ENCODE assay signal across 20 mouse cellular contexts in the genomic region with DNA sequence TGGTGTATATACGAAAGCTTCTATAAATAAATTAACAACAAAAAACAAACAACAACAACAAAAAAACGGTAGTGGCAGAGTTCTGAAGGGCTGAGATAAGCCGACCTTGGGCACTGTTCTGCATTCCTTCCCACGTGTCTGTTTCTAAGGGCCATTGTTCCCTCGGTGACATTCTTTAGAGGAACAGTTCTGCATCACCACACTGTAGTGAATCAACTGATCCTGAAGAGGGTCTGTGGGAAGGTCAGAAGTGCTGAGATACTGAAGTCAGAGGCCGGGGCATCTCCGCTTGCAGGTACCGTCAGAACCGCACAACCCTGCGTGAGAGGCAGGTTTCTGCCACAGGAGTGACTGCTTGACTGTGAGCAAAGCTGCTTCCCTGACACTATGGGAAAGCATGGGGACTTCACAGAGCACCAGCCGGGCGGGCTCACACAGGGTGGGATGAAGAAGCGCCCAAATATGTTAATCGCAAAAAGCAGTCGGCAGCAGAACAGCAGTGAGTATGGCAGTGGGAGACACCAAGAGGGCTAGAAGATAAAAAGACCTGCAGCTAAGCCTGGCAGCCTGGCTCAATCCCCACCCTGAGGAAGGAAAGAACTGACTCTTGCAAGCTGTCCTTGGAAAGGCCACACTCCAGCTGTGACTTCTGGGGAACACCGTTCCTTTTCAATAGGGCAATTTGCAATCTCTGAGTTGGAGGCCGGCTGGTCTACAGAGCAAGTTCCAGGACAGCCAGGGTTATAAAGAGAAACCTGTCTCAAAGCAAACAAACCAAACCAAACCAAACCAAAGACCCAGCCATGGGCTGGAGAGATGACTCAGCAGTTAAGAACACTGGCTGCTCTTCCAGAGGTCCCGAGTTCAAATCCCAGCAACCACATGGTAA. TPM values are rescaled to one million over a fixed set of nuclear protein-coding genes. Genes with fewer than 3 reads are reported as not detected.
DNase-seq lines count a peak whose midpoint lies in the region; ATAC-seq and TF ChIP-seq lines count a peak whose summit lies in the region.
"Had no signal": no experiment of that assay in that cellular context is flagged by ENCODE, and none has a peak within 500 bp of the region (broad histone marks: within the 10 kb centered on the region; RNA-seq: fewer than 3 reads in every experiment).

No protein-coding gene starts in this region.

- H3K27ac ChIP-seq in forebrain, embryonic 10.5 days = 0 out of 2 replicates have a peak overlapping the region, but pooled peaks have one; percentile 12
- no peak overlapping the region for H3K27ac ChIP-seq in forebrain, embryonic 16.5 days (ENCODE audit: low read length)
- peak overlapping the region; percentile 56; the same call in 1 of the 2 replicates for H3K27ac ChIP-seq in hindbrain, embryonic 10.5 days
- no peak overlapping the region for H3K27ac ChIP-seq in hindbrain, embryonic 11.5 days (ENCODE audit: low read depth, low read length)
- H3K27ac ChIP-seq in testis, adult 2 months (ENCODE audit: control insufficient read depth, insufficient read depth, low read depth, low read length) = peak overlapping the region; percentile 85
- H3K27ac ChIP-seq in kidney, embryonic 16.5 days (ENCODE audit: low read length) = no peak overlapping the region
- H3K27ac ChIP-seq: heart, adult 2 months; hindbrain, embryonic 14.5 days; limb, embryonic 13.5 days; liver, embryonic 12.5 days had no signal

- no peak overlapping the region for H3K4me2 ChIP-seq in forebrain, embryonic 16.5 days (ENCODE audit: low read length)
- no peak overlapping the region for H3K4me2 ChIP-seq in hindbrain, embryonic 11.5 days (replicated peaks; ENCODE audit: low read depth, low read length)
- H3K4me2 ChIP-seq in kidney, embryonic 16.5 days (replicated peaks; ENCODE audit: low read depth, low read length) = no peak overlapping the region
- H3K4me2 ChIP-seq: hindbrain, embryonic 14.5 days; limb, embryonic 13.5 days; liver, embryonic 12.5 days; lung, embryonic 14.5 days had no signal

- H3K4me1 ChIP-seq in forebrain, embryonic 10.5 days = peaks cover 10% of the 10 kb centered on the region
- H3K4me1 ChIP-seq in forebrain, embryonic 16.5 days (replicated peaks; ENCODE audit: control insufficient read depth, insufficient read depth, low read length) = no peaks in the 10 kb centered on the region
- peaks cover 14% of the 10 kb centered on the region for H3K4me1 ChIP-seq in hindbrain, embryonic 10.5 days (replicated peaks)
- H3K4me1 ChIP-seq in hindbrain, embryonic 11.5 days (replicated peaks; ENCODE audit: control insufficient read depth, insufficient read depth, low read length) = no peaks in the 10 kb centered on the region
- H3K4me1 ChIP-seq in testis, adult 2 months (ENCODE audit: control insufficient read depth, insufficient read depth, low read length) = peaks cover 12% of the 10 kb centered on the region
- no peaks in the 10 kb centered on the region for H3K4me1 ChIP-seq in kidney, embryonic 16.5 days (ENCODE audit: insufficient read depth, low read length)
- H3K4me1 ChIP-seq: limb, embryonic 13.5 days had no signal

- H3K36me3 ChIP-seq in forebrain, embryonic 10.5 days (replicated peaks) = no peaks in the 10 kb centered on the region
- H3K36me3 ChIP-seq in forebrain, embryonic 16.5 days (ENCODE audit: control insufficient read depth, insufficient read depth) = no peaks in the 10 kb centered on the region
- H3K36me3 ChIP-seq in hindbrain, embryonic 10.5 days = no peaks in the 10 kb centered on the region
- H3K36me3 ChIP-seq in hindbrain, embryonic 11.5 days (ENCODE audit: control insufficient read depth, insufficient read depth, low read length) = no peaks in the 10 kb centered on the region
- no peaks in the 10 kb centered on the region for H3K36me3 ChIP-seq in testis, adult 2 months (ENCODE audit: control insufficient read depth, insufficient read depth, low read length)
- H3K36me3 ChIP-seq in kidney, embryonic 16.5 days (ENCODE audit: insufficient read depth, low read length) = no peaks in the 10 kb centered on the region
- H3K36me3 ChIP-seq: limb, embryonic 13.5 days; liver, embryonic 12.5 days had no signal

- WGBS in forebrain, embryonic 10.5 days = 57% methylated on average over 18 of the region's 18 CpGs
- 59% methylated on average over 18 of the region's 18 CpGs for WGBS in forebrain, embryonic 16.5 days
- WGBS in hindbrain, embryonic 10.5 days = 35% methylated on average over 18 of the region's 18 CpGs
- WGBS in hindbrain, embryonic 11.5 days = 42% methylated on average over 18 of the region's 18 CpGs
- WGBS in kidney, embryonic 16.5 days = 65% methylated on average over 18 of the region's 18 CpGs

- TF ChIP-seq POLR2A in testis, adult 2 months (IDR thresholded peaks at IDR 0.05; ENCODE audit: control insufficient read depth, low read depth, low read length) = no peak; the same call in 1 of the 2 replicates

- H3K27me3 ChIP-seq in forebrain, embryonic 10.5 days (ENCODE audit: poor library complexity, severe bottlenecking) = 0 out of 2 replicates have a peak, but pooled peaks cover 3% of the 10 kb centered on the region
- H3K27me3 ChIP-seq in forebrain, embryonic 16.5 days (replicated peaks; ENCODE audit: control insufficient read depth, insufficient read depth, low read length) = no peaks in the 10 kb centered on the region
- H3K27me3 ChIP-seq in hindbrain, embryonic 10.5 days (ENCODE audit: insufficient read depth, poor library complexity, severe bottlenecking) = no peaks in the 10 kb centered on the region
- no peaks in the 10 kb centered on the region for H3K27me3 ChIP-seq in hindbrain, embryonic 11.5 days (ENCODE audit: control insufficient read depth, insufficient read depth, low read length)
- H3K27me3 ChIP-seq in testis, adult 2 months (ENCODE audit: control insufficient read depth, insufficient read depth, low read length) = no peaks in the 10 kb centered on the region
- no peaks in the 10 kb centered on the region for H3K27me3 ChIP-seq in kidney, embryonic 16.5 days (ENCODE audit: insufficient read depth, low read length)
- H3K27me3 ChIP-seq: limb, embryonic 13.5 days; liver, embryonic 12.5 days had no signal

- H3K9ac ChIP-seq in forebrain, embryonic 16.5 days (replicated peaks; ENCODE audit: low read depth, low read length) = no peak overlapping the region
- no peak overlapping the region for H3K9ac ChIP-seq in hindbrain, embryonic 11.5 days (ENCODE audit: low read depth, low read length)
- no peak overlapping the region for H3K9ac ChIP-seq in kidney, embryonic 16.5 days (replicated peaks; ENCODE audit: low read length)
- H3K9ac ChIP-seq: hindbrain, embryonic 14.5 days; limb, embryonic 13.5 days; liver, embryonic 12.5 days; lung, embryonic 14.5 days had no signal

- TF ChIP-seq CTCF in testis, adult 2 months (IDR thresholded peaks at IDR 0.05; ENCODE audit: control insufficient read depth, insufficient read depth, insufficient replicate concordance, low read depth, low read length) = no peak

- peaks cover 6% of the 10 kb centered on the region; the same call in 1 of the 2 replicates for H3K9me3 ChIP-seq in forebrain, embryonic 10.5 days
- H3K9me3 ChIP-seq in forebrain, embryonic 16.5 days (ENCODE audit: control insufficient read depth, low read length) = peaks cover 4% of the 10 kb centered on the region; the same call in 1 of the 2 replicates
- 0 out of 2 replicates have a peak, but pooled peaks cover 4% of the 10 kb centered on the region for H3K9me3 ChIP-seq in hindbrain, embryonic 10.5 days
- H3K9me3 ChIP-seq in hindbrain, embryonic 11.5 days (ENCODE audit: control insufficient read depth, low read length) = no peaks in the 10 kb centered on the region
- no peaks in the 10 kb centered on the region for H3K9me3 ChIP-seq in kidney, embryonic 16.5 days (ENCODE audit: low read length)
- H3K9me3 ChIP-seq: limb, embryonic 13.5 days had no signal

- DNase-seq in forebrain, embryonic 10.5 days (ENCODE audit: extremely low spot score, low spot score) = no peak
- no peak for DNase-seq in hindbrain, embryonic 10.5 days (ENCODE audit: low spot score)
- DNase-seq in hindbrain, embryonic 11.5 days (ENCODE audit: low spot score) = no peak
- DNase-seq in testis, postnatal 10 days (ENCODE audit: low spot score) = no peak
- peak; percentile 41 for DNase-seq in testis, postnatal 14 days (ENCODE audit: low spot score)
- DNase-seq: adrenal gland, postnatal 10 days; cerebellum, adult 9-10 months; gastrocnemius, postnatal 14 days; heart, adult 2 months; heart, postnatal 10 days; layer of hippocampus, adult 9-11 months; lung, embryonic 14.5 days; lung, postnatal 4 days had no signal

- ATAC-seq in forebrain, embryonic 16.5 days = no peak
- ATAC-seq in hindbrain, embryonic 11.5 days (ENCODE audit: low FRiP score) = no peak
- ATAC-seq in kidney, embryonic 16.5 days (ENCODE audit: low FRiP score, low TSS enrichment) = no peak
- ATAC-seq: forebrain, embryonic 14.5 days; liver, embryonic 12.5 days had no signal

- no peak overlapping the region for H3K4me3 ChIP-seq in forebrain, embryonic 10.5 days
- H3K4me3 ChIP-seq in forebrain, embryonic 16.5 days (replicated peaks; ENCODE audit: low read length) = no peak overlapping the region
- no peak overlapping the region for H3K4me3 ChIP-seq in hindbrain, embryonic 10.5 days
- no peak overlapping the region for H3K4me3 ChIP-seq in hindbrain, embryonic 11.5 days (ENCODE audit: low read depth, low read length)
- peak overlapping the region; percentile 42 for H3K4me3 ChIP-seq in testis, adult 2 months (ENCODE audit: control insufficient read depth, low read depth, low read length)
- no peak overlapping the region for H3K4me3 ChIP-seq in kidney, embryonic 16.5 days (ENCODE audit: low read length)
- H3K4me3 ChIP-seq: heart, adult 2 months; limb, embryonic 13.5 days; liver, embryonic 12.5 days had no signal

RNA-seq across cellular contexts. Expression of a gene that starts 14.9 kb away (rescaled TPM):
- 3.4 and 4.3 TPM in 2 replicates for polyA plus RNA-seq in forebrain, embryonic 10.5 days (2016; fragmentation: Nextera tagmentation; extraction: Ambion mirVana)
- polyA plus RNA-seq in forebrain, embryonic 16.5 days (2015; fragmentation: Nextera tagmentation; extraction: Ambion mirVana) = 1.5 and 2.1 TPM in 2 replicates
- polyA plus RNA-seq in hindbrain, embryonic 10.5 days (2016; fragmentation: Nextera tagmentation; extraction: Ambion mirVana) = 1.8 and 3.4 TPM in 2 replicates
- polyA plus RNA-seq in hindbrain, embryonic 11.5 days (2014; fragmentation: Nextera tagmentation; extraction: Ambion mirVana) = 1.3 and 2.0 TPM in 2 replicates
- polyA plus RNA-seq in testis, adult 2 months (2012; rRNA removed) = 13.0 and 16.6 TPM in 2 replicates
- polyA plus RNA-seq in kidney, embryonic 16.5 days (2015; fragmentation: Nextera tagmentation; extraction: Ambion mirVana) = 14.6 and 17.1 TPM in 2 replicates

RNA-seq across cellular contexts. Expression of a gene that starts 16.5 kb away (rescaled TPM):
- 966 and 1,001 TPM in 2 replicates for polyA plus RNA-seq in forebrain, embryonic 10.5 days (2016; fragmentation: Nextera tagmentation; extraction: Ambion mirVana)
- 1,113 and 1,180 TPM in 2 replicates for polyA plus RNA-seq in forebrain, embryonic 16.5 days (2015; fragmentation: Nextera tagmentation; extraction: Ambion mirVana)
- polyA plus RNA-seq in hindbrain, embryonic 10.5 days (2016; fragmentation: Nextera tagmentation; extraction: Ambion mirVana) = 928 and 949 TPM in 2 replicates
- 867 and 895 TPM in 2 replicates for polyA plus RNA-seq in hindbrain, embryonic 11.5 days (2014; fragmentation: Nextera tagmentation; extraction: Ambion mirVana)
- polyA plus RNA-seq in testis, adult 2 months (2012; rRNA removed) = 3,275 and 4,574 TPM in 2 replicates
- 841 and 885 TPM in 2 replicates for polyA plus RNA-seq in kidney, embryonic 16.5 days (2015; fragmentation: Nextera tagmentation; extraction: Ambion mirVana)

RNA-seq across cellular contexts. Expression of a gene that starts 53.2 kb away (rescaled TPM):
- polyA plus RNA-seq in forebrain, embryonic 10.5 days (2016; fragmentation: Nextera tagmentation; extraction: Ambion mirVana) = 45.4 and 46.7 TPM in 2 replicates
- 216 and 227 TPM in 2 replicates for polyA plus RNA-seq in forebrain, embryonic 16.5 days (2015; fragmentation: Nextera tagmentation; extraction: Ambion mirVana)
- polyA plus RNA-seq in hindbrain, embryonic 10.5 days (2016; fragmentation: Nextera tagmentation; extraction: Ambion mirVana) = 56.9 and 86.8 TPM in 2 replicates
- polyA plus RNA-seq in hindbrain, embryonic 11.5 days (2014; fragmentation: Nextera tagmentation; extraction: Ambion mirVana) = 88.9 and 98.0 TPM in 2 replicates
- 48.8 and 56.3 TPM in 2 replicates for polyA plus RNA-seq in testis, adult 2 months (2012; rRNA removed)
- 45.7 and 69.7 TPM in 2 replicates for polyA plus RNA-seq in kidney, embryonic 16.5 days (2015; fragmentation: Nextera tagmentation; extraction: Ambion mirVana)

Comparison
In these comparisons a context has a peak if more than half of its experiments do, and no peak if none do; other contexts are left out.
1. H3K27ac ChIP-seq: peak in forebrain, embryonic 10.5 days (single experiment), hindbrain, embryonic 10.5 days (single experiment) and testis, adult 2 months (single experiment); none in forebrain, embryonic 16.5 days (single experiment), hindbrain, embryonic 11.5 days (single experiment) and kidney, embryonic 16.5 days (single experiment).